Mouse (Mus musculus): ENCODE data around the gene Gm9736.
"Not testable (repeated sequence)": the region's sequence is repeated elsewhere in the genome, so short reads cannot be mapped to it uniquely, and the experiment has no call there.

The Gm9736 gene

DNA sequence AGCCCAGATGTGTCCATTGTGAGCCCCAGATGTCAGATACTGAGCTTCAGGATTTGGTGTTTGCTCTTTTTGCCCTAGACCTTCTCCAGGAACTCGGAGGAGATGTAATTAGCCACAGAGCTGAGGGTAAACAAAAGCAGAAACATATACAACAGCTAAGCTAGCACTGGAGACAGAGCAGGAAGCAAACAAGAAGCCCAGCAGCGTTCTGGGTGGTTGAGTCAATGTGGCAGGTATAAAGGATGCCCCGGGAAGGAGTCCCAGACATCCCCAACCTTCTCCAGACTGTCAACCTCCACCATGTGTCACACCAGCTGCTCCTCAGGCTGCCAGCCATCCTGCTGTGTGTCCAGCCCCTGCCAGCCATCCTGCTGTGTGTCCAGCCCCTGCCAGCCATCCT is 25.0 kb downstream of the Gm9736 start, which contains the start of gene Gm10100:
Gene Gm10100, plus strand, starts transcription at position 301 of the 400 bp plus-strand sequence.
- no peak for DNase-seq (ENCODE audit: low spot score in 2 of 2)

DNA sequence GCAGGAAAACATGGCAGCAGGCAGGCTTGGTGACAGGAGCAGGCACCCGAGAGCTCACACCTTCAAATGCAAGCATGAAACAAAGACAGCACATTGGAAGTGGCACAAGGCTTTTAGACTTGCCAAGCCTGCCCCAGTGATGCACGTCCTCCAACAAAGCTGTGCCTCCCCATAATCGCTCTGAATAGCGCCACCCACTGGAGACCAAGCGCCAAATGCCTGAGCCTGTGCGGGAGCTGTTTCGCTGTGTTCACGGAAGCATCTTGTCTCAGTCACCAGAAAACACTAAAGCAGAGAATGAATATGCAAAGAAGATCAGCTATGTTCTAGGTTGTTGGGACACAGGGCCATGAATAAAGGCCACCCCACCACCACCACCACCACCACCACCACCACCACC is 26.3 kb downstream of the Gm9736 start:
- no peak for DNase-seq (ENCODE audit: low spot score in 2 of 2)

DNA sequence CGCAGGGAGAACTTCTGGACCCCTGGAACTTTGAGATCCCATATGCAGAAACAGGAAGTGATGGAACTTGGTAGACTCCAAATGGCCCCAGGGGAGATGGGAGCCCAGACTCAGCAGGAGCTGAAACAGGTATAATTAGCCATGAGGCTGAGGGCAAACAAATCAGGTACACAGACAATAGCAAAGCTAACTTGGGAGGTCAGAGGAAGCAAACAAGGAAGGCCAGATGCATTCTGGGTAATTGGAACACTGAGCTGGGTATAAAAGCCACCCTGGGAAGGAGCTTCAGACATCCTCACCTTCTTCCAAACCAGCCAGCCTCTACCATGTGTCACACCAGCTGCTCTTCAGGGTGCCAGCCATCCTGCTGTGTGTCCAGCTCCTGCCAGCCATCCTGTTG is 30.9 kb downstream of the Gm9736 start, which contains the start of gene Krtap12-1:
Gene Krtap12-1, plus strand, starts transcription at position 301 of the 400 bp plus-strand sequence.
- not testable (repeated sequence) for DNase-seq (ENCODE audit: low spot score in 2 of 2)

DNA sequence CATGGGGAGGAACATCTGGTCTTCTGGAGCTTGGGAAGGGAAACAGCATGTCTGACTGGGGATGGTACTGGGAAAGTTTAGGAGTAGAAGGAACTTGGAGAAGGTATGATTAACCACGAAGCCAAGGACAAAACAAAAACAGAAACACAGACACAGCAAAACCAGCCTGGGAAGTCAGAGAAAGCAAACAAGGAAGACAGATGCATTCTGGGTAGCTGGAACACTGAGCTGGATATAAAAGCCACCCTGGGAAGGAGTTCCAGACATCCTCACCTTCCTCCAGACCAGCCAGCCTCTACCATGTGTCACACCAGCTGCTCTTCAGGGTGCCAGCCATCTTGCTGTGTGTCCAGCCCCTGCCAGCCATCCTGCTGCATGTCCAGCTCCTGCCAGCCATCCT is 35.6 kb downstream of the Gm9736 start, which contains the start of gene Gm10142:
Gene Gm10142, plus strand, starts transcription at position 301 of the 400 bp plus-strand sequence.
- no peak for DNase-seq (ENCODE audit: low spot score in 2 of 2)

DNA sequence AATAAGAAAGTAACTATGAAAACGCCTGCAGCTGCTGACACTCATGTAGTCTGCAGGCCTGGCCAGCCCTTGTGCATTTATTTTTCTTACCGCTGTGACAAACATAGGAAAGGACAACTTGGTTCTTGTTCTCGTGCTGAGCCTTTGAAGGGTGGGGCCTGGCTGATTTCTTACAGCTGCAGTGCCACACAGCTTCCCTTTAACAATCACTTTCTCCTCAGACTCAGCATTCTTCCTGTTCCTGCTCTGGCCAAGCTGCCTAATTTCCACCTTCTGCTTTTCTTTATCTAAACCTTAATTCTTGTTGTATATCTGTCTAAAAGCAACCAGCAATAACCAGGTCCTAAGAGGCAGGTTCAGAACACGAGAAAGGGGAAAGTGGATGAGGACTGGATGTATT is 37.4 kb downstream of the Gm9736 start:
- no peak for DNase-seq (ENCODE audit: low spot score in 2 of 2)

DNA sequence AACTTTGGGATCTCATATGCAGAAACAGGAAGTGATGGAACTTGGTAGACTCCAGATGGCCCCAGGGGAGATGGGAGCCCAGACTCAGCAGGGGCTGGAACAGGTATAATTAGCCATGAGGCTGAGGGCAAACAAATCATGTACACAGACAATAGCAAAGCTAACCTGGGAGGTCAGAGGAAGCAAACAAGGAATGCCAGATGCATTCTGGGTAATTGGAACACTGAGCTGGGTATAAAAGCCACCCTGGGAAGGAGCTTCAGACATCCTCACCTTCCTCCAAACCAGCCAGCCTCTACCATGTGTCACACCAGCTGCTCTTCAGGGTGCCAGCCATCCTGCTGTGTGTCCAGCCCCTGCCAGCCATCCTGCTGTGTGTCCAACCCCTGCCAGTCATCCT is 40.0 kb downstream of the Gm9736 start, which contains the start of gene Gm10024:
Gene Gm10024, plus strand, starts transcription at position 301 of the 400 bp plus-strand sequence.
- DNase-seq (ENCODE audit: low spot score in 2 of 2) = not testable (repeated sequence)

DNA sequence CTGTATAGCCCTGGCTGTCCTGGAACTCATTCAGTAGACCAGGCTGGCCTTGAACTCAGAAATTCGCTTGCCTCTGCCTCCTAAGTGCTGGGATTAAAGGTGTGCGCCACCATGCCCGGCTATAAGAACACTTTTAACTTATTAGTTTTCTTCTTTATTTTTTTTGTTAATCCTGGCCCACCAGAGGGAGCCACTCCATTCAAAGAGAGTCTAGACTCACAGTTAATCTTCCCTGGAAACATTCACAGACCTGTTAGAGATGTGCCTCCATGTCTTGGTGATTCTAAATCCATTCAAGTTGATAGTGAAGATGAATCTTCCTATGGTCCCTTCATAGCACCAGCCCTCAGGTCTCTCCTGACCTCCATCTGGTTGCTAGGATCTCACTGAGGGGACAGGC is 41.3 kb downstream of the Gm9736 start:
- DNase-seq (ENCODE audit: low spot score in 2 of 2) = no peak

DNA sequence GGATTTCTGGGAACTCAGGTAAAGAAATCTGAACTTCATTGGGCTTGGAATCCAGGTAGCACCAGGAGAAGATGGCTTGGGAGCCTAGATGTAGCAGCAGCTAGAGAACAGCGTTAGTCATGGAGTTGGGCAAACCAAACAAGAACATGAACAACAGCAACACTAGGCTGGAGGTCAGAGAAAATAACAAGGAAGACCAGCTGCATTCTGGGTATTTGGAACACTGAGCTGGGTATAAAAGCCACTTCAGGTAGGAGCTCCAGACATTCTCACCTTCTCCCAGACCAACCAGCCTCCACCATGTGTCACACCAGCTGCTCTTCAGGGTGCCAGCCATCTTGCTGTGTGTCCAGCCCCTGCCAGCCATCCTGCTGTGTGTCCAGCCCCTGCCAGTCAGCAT is 44.8 kb downstream of the Gm9736 start, which contains the start of gene Gm10272:
Gene Gm10272, plus strand, starts transcription at position 301 of the 400 bp plus-strand sequence.
- no peak for DNase-seq (ENCODE audit: low spot score in 2 of 2)
